Comparison of ENCODE assay signal across 8 mouse cellular contexts in genomic region chr7:80339793-80340628, GRCm38 (mm10). TPM values are rescaled to one million over a fixed set of nuclear protein-coding genes. Genes with fewer than 3 reads are reported as not detected.
DNase-seq lines count a peak whose midpoint lies in the region; ATAC-seq and TF ChIP-seq lines count a peak whose summit lies in the region.

No protein-coding gene starts in this region.

- H3K4me1 ChIP-seq in brown adipose tissue, adult 24 weeks (ENCODE audit: control insufficient read depth, insufficient read depth, insufficient read length, low read length), result peaks cover 8% of the 10 kb centered on the region
- H3K4me1 ChIP-seq in heart, embryonic 15.5 days (replicated peaks), result peaks cover 35% of the 10 kb centered on the region
- H3K4me1 ChIP-seq in liver, embryonic 14.5 days (replicated peaks; ENCODE audit: control insufficient read depth in 2 of 2, insufficient read depth in 2 of 2, low read length in 1 of 2), result peaks cover 6 to 31% of the 10 kb centered on the region in 2 experiments; a peak in 3 of 4 replicates
- peaks cover 15% of the 10 kb centered on the region for H3K4me1 ChIP-seq in neural tube, embryonic 11.5 days (ENCODE audit: control insufficient read depth, insufficient read depth, low read length)
- peaks cover 7% of the 10 kb centered on the region; the same call in 1 of the 2 replicates for H3K4me1 ChIP-seq in stomach, postnatal 0 days (replicated peaks; ENCODE audit: control insufficient read depth, insufficient read depth)

- H3K9ac ChIP-seq in heart, embryonic 15.5 days, result peak overlapping the region; percentile 67
- peak overlapping the region; percentile 85 for H3K9ac ChIP-seq in liver, embryonic 14.5 days (replicated peaks)
- H3K9ac ChIP-seq in neural tube, embryonic 11.5 days (ENCODE audit: low read length), result peak overlapping the region; percentile 72
- H3K9ac ChIP-seq in stomach, postnatal 0 days (ENCODE audit: low read length), result peak overlapping the region; percentile 71

- peak overlapping the region; percentile 83 for H3K4me2 ChIP-seq in heart, embryonic 15.5 days
- H3K4me2 ChIP-seq in liver, embryonic 14.5 days (ENCODE audit: low read depth), result peak overlapping the region; percentile 77
- H3K4me2 ChIP-seq in neural tube, embryonic 11.5 days (ENCODE audit: low read depth), result peak overlapping the region; percentile 87
- peak overlapping the region; percentile 79 for H3K4me2 ChIP-seq in stomach, postnatal 0 days (replicated peaks; ENCODE audit: low read depth)

- H3K9me3 ChIP-seq in heart, embryonic 15.5 days (replicated peaks), result no peaks in the 10 kb centered on the region
- H3K9me3 ChIP-seq in liver, embryonic 14.5 days (ENCODE audit: control insufficient read depth, low read length), result no peaks in the 10 kb centered on the region
- no peaks in the 10 kb centered on the region for H3K9me3 ChIP-seq in neural tube, embryonic 11.5 days (ENCODE audit: control insufficient read depth, low read length)
- no peaks in the 10 kb centered on the region for H3K9me3 ChIP-seq in stomach, postnatal 0 days (ENCODE audit: control insufficient read depth, low read length)

- WGBS in heart, embryonic 15.5 days, result under 1% methylated on average over 45 of the region's 45 CpGs
- WGBS in liver, embryonic 14.5 days (ENCODE audit: insufficient replicate concordance), result under 1% methylated on average over 45 of the region's 45 CpGs
- WGBS in neural tube, embryonic 11.5 days, result under 1% methylated on average over 45 of the region's 45 CpGs
- under 1% methylated on average over 45 of the region's 45 CpGs for WGBS in stomach, postnatal 0 days

- TF ChIP-seq EP300 in liver, embryonic 14.5 days (IDR thresholded peaks at IDR 0.05; ENCODE audit: low read depth), result no peak
- TF ChIP-seq EP300 in stomach, postnatal 0 days (optimal IDR thresholded peaks at IDR 0.05), result no peak

- peak; percentile 99 for DNase-seq in CD4-positive, CD25-positive, alpha-beta regulatory T cell, adult 2 months (ENCODE audit: low read depth, low spot score)
- DNase-seq in fibroblast of lung, adult 2 months (ENCODE audit: low read depth), result peak; percentile 94
- DNase-seq in kidney, postnatal 25 days, result peak; percentile 98 to 99
- peak; percentile 96 to 98 (median 96) for DNase-seq in liver, embryonic 14.5 days (ENCODE audit: low read depth in 3 of 3, low spot score in 3 of 3)
- peak; percentile 96 for DNase-seq in neural tube, embryonic 11.5 days (ENCODE audit: low spot score)
- peak; percentile 99 for DNase-seq in stomach, postnatal 0 days (ENCODE audit: low spot score)

- peak overlapping the region; percentile 91 for H3K4me3 ChIP-seq in brown adipose tissue, adult 24 weeks (ENCODE audit: insufficient read depth, low read depth, low read length)
- peak overlapping the region; percentile 75 for H3K4me3 ChIP-seq in heart, embryonic 15.5 days
- H3K4me3 ChIP-seq in liver, embryonic 14.5 days (ENCODE audit: insufficient read depth in 1 of 2, low read depth in 2 of 2, low read length in 2 of 2), result peak overlapping the region; percentile 64 to 86
- H3K4me3 ChIP-seq in neural tube, embryonic 11.5 days (ENCODE audit: low read depth, low read length), result peak overlapping the region; percentile 59
- H3K4me3 ChIP-seq in stomach, postnatal 0 days (ENCODE audit: low read depth, low read length), result peak overlapping the region; percentile 59

- TF ChIP-seq CTCF in liver, embryonic 14.5 days (IDR thresholded peaks at IDR 0.05; ENCODE audit: low read depth), result peak; percentile 95
- peak; percentile 89 for TF ChIP-seq CTCF in stomach, postnatal 0 days (IDR thresholded peaks at IDR 0.05; ENCODE audit: low read depth)

- H3K36me3 ChIP-seq in heart, embryonic 15.5 days, result peaks cover 25% of the 10 kb centered on the region
- H3K36me3 ChIP-seq in liver, embryonic 14.5 days (replicated peaks; ENCODE audit: control insufficient read depth, insufficient read depth, low read depth), result peaks cover 11% of the 10 kb centered on the region
- H3K36me3 ChIP-seq in neural tube, embryonic 11.5 days (ENCODE audit: control insufficient read depth, insufficient read depth, low read length), result peaks cover 14% of the 10 kb centered on the region
- H3K36me3 ChIP-seq in stomach, postnatal 0 days (ENCODE audit: control insufficient read depth, insufficient read depth, low read length), result peaks cover 16% of the 10 kb centered on the region

- no peaks in the 10 kb centered on the region for H3K27me3 ChIP-seq in heart, embryonic 15.5 days
- H3K27me3 ChIP-seq in liver, embryonic 14.5 days (ENCODE audit: control insufficient read depth, insufficient read depth, low read length), result no peaks in the 10 kb centered on the region
- H3K27me3 ChIP-seq in neural tube, embryonic 11.5 days (ENCODE audit: control insufficient read depth, insufficient read depth, low read length), result no peaks in the 10 kb centered on the region
- H3K27me3 ChIP-seq in stomach, postnatal 0 days (ENCODE audit: control insufficient read depth, insufficient read depth, low read length), result no peaks in the 10 kb centered on the region

- H3K27ac ChIP-seq in brown adipose tissue, adult 24 weeks (replicated peaks; ENCODE audit: low read depth, low read length), result peak overlapping the region; percentile 79
- H3K27ac ChIP-seq in heart, embryonic 15.5 days, result peak overlapping the region; percentile 90
- H3K27ac ChIP-seq in liver, embryonic 14.5 days, result peak overlapping the region; percentile 73
- peak overlapping the region; percentile 82 for H3K27ac ChIP-seq in neural tube, embryonic 11.5 days (ENCODE audit: low read depth, low read length)
- H3K27ac ChIP-seq in stomach, postnatal 0 days (replicated peaks), result peak overlapping the region; percentile 95

- ATAC-seq in heart, embryonic 15.5 days (replicated peaks; ENCODE audit: insufficient number of reproducible peaks, insufficient read depth, low FRiP score, low read depth), result peak; percentile 98
- peak; percentile 98 for ATAC-seq in liver, embryonic 14.5 days (ENCODE audit: insufficient read depth)
- ATAC-seq in neural tube, embryonic 11.5 days (ENCODE audit: insufficient read depth, low FRiP score, low TSS enrichment), result peak; percentile 91
- ATAC-seq in stomach, postnatal 0 days (ENCODE audit: low FRiP score, low TSS enrichment), result peak; percentile 96

RNA-seq across cellular contexts. Expression of gene Unc45a, which starts 0.8 kb away (rescaled TPM):
- 12.8 and 19.7 TPM in 2 replicates for polyA plus RNA-seq in brown adipose tissue, adult 24 weeks (2012; ENCODE audit: insufficient read depth, insufficient read length, missing spikeins)
- polyA plus RNA-seq in heart, embryonic 15.5 days (2015; fragmentation: Nextera tagmentation; extraction: Ambion mirVana), result 16.6 and 21.5 TPM in 2 replicates
- 3.8 and 7.1 TPM in 2 replicates for polyA plus RNA-seq in liver, embryonic 14.5 days (2012; rRNA removed)
- polyA plus RNA-seq in liver, embryonic 14.5 days (2014; fragmentation: Nextera tagmentation; extraction: Ambion mirVana), result 5.6 and 7.3 TPM in 2 replicates
- 36.2 and 36.8 TPM in 2 replicates for polyA plus RNA-seq in neural tube, embryonic 11.5 days (2014; fragmentation: Nextera tagmentation; extraction: Ambion mirVana)
- 30.7 and 34.5 TPM in 2 replicates for polyA plus RNA-seq in stomach, postnatal 0 days (2015; fragmentation: Nextera tagmentation; extraction: Ambion mirVana)

RNA-seq across cellular contexts. Expression of gene Hddc3, which starts 2.9 kb away (rescaled TPM):
- polyA plus RNA-seq in brown adipose tissue, adult 24 weeks (2012; ENCODE audit: insufficient read depth, insufficient read length, missing spikeins), result 35.2 and 35.6 TPM in 2 replicates
- polyA plus RNA-seq in heart, embryonic 15.5 days (2015; fragmentation: Nextera tagmentation; extraction: Ambion mirVana), result 16.1 and 17.4 TPM in 2 replicates
- 5.0 and 5.3 TPM in 2 replicates for polyA plus RNA-seq in liver, embryonic 14.5 days (2012; rRNA removed)
- 2.8 and 4.6 TPM in 2 replicates for polyA plus RNA-seq in liver, embryonic 14.5 days (2014; fragmentation: Nextera tagmentation; extraction: Ambion mirVana)
- polyA plus RNA-seq in neural tube, embryonic 11.5 days (2014; fragmentation: Nextera tagmentation; extraction: Ambion mirVana), result 22.1 and 26.3 TPM in 2 replicates
- polyA plus RNA-seq in stomach, postnatal 0 days (2015; fragmentation: Nextera tagmentation; extraction: Ambion mirVana), result 8.6 and 10.4 TPM in 2 replicates

RNA-seq across cellular contexts. Expression of gene Rccd1, which starts 15.8 kb away (rescaled TPM):
- 3.7 and 7.2 TPM in 2 replicates for polyA plus RNA-seq in brown adipose tissue, adult 24 weeks (2012; ENCODE audit: insufficient read depth, insufficient read length, missing spikeins)
- polyA plus RNA-seq in heart, embryonic 15.5 days (2015; fragmentation: Nextera tagmentation; extraction: Ambion mirVana), result 7.9 and 9.0 TPM in 2 replicates
- polyA plus RNA-seq in liver, embryonic 14.5 days (2012; rRNA removed), result 4.4 and 6.6 TPM in 2 replicates
- 1.6 and 2.8 TPM in 2 replicates for polyA plus RNA-seq in liver, embryonic 14.5 days (2014; fragmentation: Nextera tagmentation; extraction: Ambion mirVana)
- 12.0 and 12.8 TPM in 2 replicates for polyA plus RNA-seq in neural tube, embryonic 11.5 days (2014; fragmentation: Nextera tagmentation; extraction: Ambion mirVana)
- polyA plus RNA-seq in stomach, postnatal 0 days (2015; fragmentation: Nextera tagmentation; extraction: Ambion mirVana), result 3.7 and 3.8 TPM in 2 replicates

RNA-seq across cellular contexts. Expression of gene Man2a2, which starts 31.2 kb away (rescaled TPM):
- 56.3 and 65.8 TPM in 2 replicates for polyA plus RNA-seq in brown adipose tissue, adult 24 weeks (2012; ENCODE audit: insufficient read depth, insufficient read length, missing spikeins)
- 15.1 and 21.1 TPM in 2 replicates for polyA plus RNA-seq in heart, embryonic 15.5 days (2015; fragmentation: Nextera tagmentation; extraction: Ambion mirVana)
- 4.9 TPM in 2 replicates for polyA plus RNA-seq in liver, embryonic 14.5 days (2012; rRNA removed)
- polyA plus RNA-seq in liver, embryonic 14.5 days (2014; fragmentation: Nextera tagmentation; extraction: Ambion mirVana), result 1.5 and 1.7 TPM in 2 replicates
- polyA plus RNA-seq in neural tube, embryonic 11.5 days (2014; fragmentation: Nextera tagmentation; extraction: Ambion mirVana), result 9.7 and 11.2 TPM in 2 replicates
- 3.6 and 5.3 TPM in 2 replicates for polyA plus RNA-seq in stomach, postnatal 0 days (2015; fragmentation: Nextera tagmentation; extraction: Ambion mirVana)

RNA-seq across cellular contexts. Expression of gene Prc1, which starts 45.8 kb away (rescaled TPM):
- polyA plus RNA-seq in brown adipose tissue, adult 24 weeks (2012; ENCODE audit: insufficient read depth, insufficient read length, missing spikeins), result 1.3 TPM in 1 of 2 replicates, not detected in the other
- polyA plus RNA-seq in heart, embryonic 15.5 days (2015; fragmentation: Nextera tagmentation; extraction: Ambion mirVana), result 125 and 145 TPM in 2 replicates
- polyA plus RNA-seq in liver, embryonic 14.5 days (2012; rRNA removed), result 61.6 and 76.5 TPM in 2 replicates
- polyA plus RNA-seq in liver, embryonic 14.5 days (2014; fragmentation: Nextera tagmentation; extraction: Ambion mirVana), result 131 TPM in 2 replicates
- 179 and 183 TPM in 2 replicates for polyA plus RNA-seq in neural tube, embryonic 11.5 days (2014; fragmentation: Nextera tagmentation; extraction: Ambion mirVana)
- 32.6 and 38.0 TPM in 2 replicates for polyA plus RNA-seq in stomach, postnatal 0 days (2015; fragmentation: Nextera tagmentation; extraction: Ambion mirVana)

Comparison
In these comparisons a context has a peak if more than half of its experiments do, and no peak if none do; other contexts are left out.
1. Peak in every context shown above with its lines: DNase-seq, ATAC-seq, H3K4me3 ChIP-seq and H3K27ac ChIP-seq.